Mouse (Mus musculus) neural tube, embryonic 14.5 days (tissue): ENCODE results near the gene Utp15. TPM values are rescaled to one million over a fixed set of nuclear protein-coding genes. Genes with fewer than 3 reads are reported as not detected.

ENCODE experiments used
- ATAC-seq: fragments of 200-750 bp; cut with Nextera tagmentation; 2 replicates; pipeline ENCODE4 v1.8.0; 2017; ENCODE audit warnings: low read depth, mild to moderate bottlenecking, moderate TSS enrichment, moderate library complexity
- H3K27ac ChIP-seq: fragments of 300-500 bp; sonication (generic); 2 replicates; pipeline ENCODE4 v1.5.1; 2014; ENCODE audit warnings: low read depth, mild to moderate bottlenecking, control low read depth, low read length, moderate library complexity, mixed read lengths
- H3K27me3 ChIP-seq: fragments of 300-500 bp; sonication (generic); 2 replicates; pipeline ENCODE4 v1.6.1; 2014; ENCODE audit warnings: low read length; ENCODE audit not compliant: control insufficient read depth, insufficient read depth
- H3K36me3 ChIP-seq: fragments of 300-500 bp; sonication (generic); 2 replicates; pipeline ENCODE4 v1.6.1; 2014; ENCODE audit warnings: low read length, mixed read lengths; ENCODE audit not compliant: control insufficient read depth, insufficient read depth
- H3K4me1 ChIP-seq: fragments of 300-500 bp; sonication (generic); 2 replicates; pipeline ENCODE4 v1.6.1; 2014; ENCODE audit warnings: low read length; ENCODE audit not compliant: control insufficient read depth, insufficient read depth
- H3K4me2 ChIP-seq: fragments of 300-500 bp; sonication (generic); 2 replicates; pipeline ENCODE4 v1.6.1; 2014; ENCODE audit warnings: mild to moderate bottlenecking, low read depth, low read length, control low read depth
- H3K4me3 ChIP-seq: fragments of 300-500 bp; sonication (generic); 2 replicates; pipeline ENCODE4 v1.5.1; 2014; ENCODE audit warnings: low read depth, low read length, control low read depth, mixed read lengths
- H3K9ac ChIP-seq: fragments of 300-500 bp; sonication (generic); replicated peaks from 2 replicates; pipeline ENCODE4 v1.6.1; 2014; ENCODE audit warnings: low read depth, mild to moderate bottlenecking, control low read depth, low read length, mixed read lengths
- H3K9me3 ChIP-seq: fragments of 300-500 bp; sonication (generic); 2 replicates; pipeline ENCODE4 v1.6.1; 2016; ENCODE audit warnings: low read length; ENCODE audit not compliant: control insufficient read depth
- WGBS: fragments of 180-500 bp; shearing (Covaris S2); extraction: QIAGEN DNeasy Blood & Tissue Kit; methylation state at CpG from one replicate; pipeline ENCODE4 v1.1.7; 2014; 5-methylcytosine and 5-hydroxymethylcytosine counted together
- polyA plus RNA-seq: library from polyadenylated mRNA; unstranded; fragments of >200 nt; fragmentation: Nextera tagmentation; extraction: Ambion mirVana; gene quantifications from 2 replicates; pipeline ENCODE4 v1.2.1, GENCODE M21; 2014

Utp15 gene
- polyA plus RNA-seq, 1 experiment from 2014 or later, result 32.1 TPM

DNA sequence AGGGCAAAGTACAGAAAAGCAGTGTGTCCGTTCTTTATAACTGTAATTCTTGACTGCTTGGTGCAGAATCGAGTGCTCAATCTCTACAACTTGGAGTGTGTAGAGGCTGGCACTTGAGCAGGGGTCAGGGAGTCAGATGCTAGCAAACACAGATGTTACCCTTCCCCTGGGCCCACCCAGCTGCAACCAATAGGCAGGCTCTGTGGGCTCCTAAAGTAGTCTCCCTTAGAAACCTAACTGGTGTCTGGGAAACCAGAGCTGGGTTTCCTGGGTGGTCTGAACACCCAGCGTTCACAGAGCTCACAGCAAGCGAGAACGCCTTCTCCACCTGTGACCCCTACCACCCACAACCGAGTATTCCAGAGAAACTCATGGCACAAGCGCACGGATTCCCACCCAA lies 57.7 kb downstream of the Utp15 start:
- peak overlapping the region; percentile 97 for H3K4me2 ChIP-seq
- WGBS, result 18% methylated on average over 8 of the region's 8 CpGs
- H3K4me1 ChIP-seq, result peaks cover 8% of the 10 kb centered on the region; the same call in 1 of the 2 replicates
- ATAC-seq, result peak; percentile 26; the same call in 1 of the 2 replicates
- H3K9me3 ChIP-seq, result no peaks in the 10 kb centered on the region
- H3K4me3 ChIP-seq, result no peak overlapping the region
- peaks cover 3% of the 10 kb centered on the region; the same call in 1 of the 2 replicates for H3K27me3 ChIP-seq
- no peak overlapping the region for H3K9ac ChIP-seq
- H3K27ac ChIP-seq, result no peak overlapping the region
- no peaks in the 10 kb centered on the region for H3K36me3 ChIP-seq

DNA sequence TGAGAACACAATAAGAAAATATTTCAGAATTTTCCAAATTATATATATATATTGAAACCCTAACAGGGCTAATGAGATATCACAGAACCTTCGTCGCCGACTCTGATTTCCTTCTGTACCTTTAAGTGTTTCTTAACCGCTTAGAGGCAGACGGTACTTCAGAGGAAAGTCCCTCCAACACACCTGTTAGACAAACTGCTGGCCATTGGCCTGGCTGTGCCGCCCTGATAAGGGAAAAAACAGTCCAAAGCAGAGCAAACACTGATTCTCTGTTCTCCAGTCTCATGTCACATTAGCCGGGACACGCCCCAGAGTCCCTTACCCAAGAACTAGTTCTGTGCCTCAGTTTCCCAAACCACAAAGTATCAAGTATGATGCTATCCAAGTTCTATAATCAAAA lies 58.5 kb downstream of the Utp15 start:
- Histone ChIP-seq H3K9ac (no peak overlapping the region), H3K4me1 (peaks cover 8% of the 10 kb centered on the region; the same call in 1 of the 2 replicates), H3K27me3 (peaks cover 3% of the 10 kb centered on the region; the same call in 1 of the 2 replicates), H3K27ac (no peak overlapping the region), H3K4me2 (no peak overlapping the region), H3K9me3 (no peaks in the 10 kb centered on the region), H3K4me3 (no peak overlapping the region), H3K36me3 (no peaks in the 10 kb centered on the region)
- 95% methylated on average over 8 of the region's 8 CpGs for WGBS
- no peak for ATAC-seq

DNA sequence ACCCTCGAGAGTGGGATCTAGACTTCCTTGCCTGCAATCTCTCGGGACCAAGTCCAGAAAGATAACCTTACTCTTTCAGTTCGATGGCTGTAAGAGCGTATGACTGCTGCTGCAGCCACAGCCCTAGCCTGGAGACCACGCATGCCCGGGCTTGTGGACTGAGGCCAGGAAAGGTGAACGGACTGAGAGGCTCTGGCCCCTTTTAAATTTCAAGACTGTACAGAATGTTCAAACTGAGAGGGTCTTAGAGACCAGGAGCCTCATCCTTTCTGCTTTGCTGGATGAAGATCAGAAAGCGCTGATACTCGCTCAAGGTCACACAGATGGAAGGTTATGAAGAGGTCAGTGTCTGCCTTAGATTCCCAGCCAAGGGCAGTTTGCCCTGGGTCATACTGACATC lies 61.4 kb downstream of the Utp15 start:
- H3K9me3 ChIP-seq, result no peaks in the 10 kb centered on the region
- no peak overlapping the region for H3K4me3 ChIP-seq
- H3K27me3 ChIP-seq, result peaks cover 3% of the 10 kb centered on the region; the same call in 1 of the 2 replicates
- peaks cover 8% of the 10 kb centered on the region; the same call in 1 of the 2 replicates for H3K4me1 ChIP-seq
- no peak overlapping the region for H3K27ac ChIP-seq
- no peak overlapping the region for H3K9ac ChIP-seq
- no peaks in the 10 kb centered on the region for H3K36me3 ChIP-seq
- WGBS, result 60% methylated on average over 9 of the region's 9 CpGs
- ATAC-seq, result no peak
- H3K4me2 ChIP-seq, result no peak overlapping the region

Other genes starting within 250 kb of the Utp15 start
- 28.2 and 32.7 TPM in 2 replicates for gene Arhgef28, start 56.6 kb downstream of the Utp15 start, polyA plus RNA-seq
- gene Ankra2, start within 50 bp of the Utp15 start, polyA plus RNA-seq, result 83.6 and 96.9 TPM in 2 replicates
- not detected in 2 replicates for gene Gm21976, start 16.8 kb upstream of the Utp15 start, polyA plus RNA-seq
- 513 and 544 TPM in 2 replicates for gene Btf3, start 54.0 kb upstream of the Utp15 start, polyA plus RNA-seq
- gene Foxd1, start 91.2 kb upstream of the Utp15 start, polyA plus RNA-seq, result 0.12 and 0.76 TPM in 2 replicates
- gene Gm10320, start 229.0 kb upstream of the Utp15 start, polyA plus RNA-seq, result 0.59 and 0.86 TPM in 2 replicates